Mouse (Mus musculus) embryonic facial prominence, embryonic 15.5 days (tissue): ENCODE results near the gene Abcb1b. TPM values are rescaled to one million over a fixed set of nuclear protein-coding genes. Genes with fewer than 3 reads are reported as not detected.

ENCODE experiments used
- ATAC-seq: fragments of 200-750 bp; cut with Nextera tagmentation; 2 replicates; pipeline ENCODE4 v1.8.0; 2017; ENCODE audit warnings: low read depth, moderate TSS enrichment; ENCODE audit not compliant: insufficient number of reproducible peaks, low FRiP score, low TSS enrichment
- H3K27ac ChIP-seq: fragments of 300-500 bp; sonication (generic); replicated peaks from 2 replicates; pipeline ENCODE4 v1.5.1; 2015; ENCODE audit warnings: mild to moderate bottlenecking, inconsistent platforms
- H3K27me3 ChIP-seq: fragments of 300-500 bp; sonication (generic); 2 replicates; pipeline ENCODE4 v1.6.1; 2015; ENCODE audit warnings: inconsistent platforms
- H3K36me3 ChIP-seq: fragments of 300-500 bp; sonication (generic); 2 replicates; pipeline ENCODE4 v1.6.1; 2015; ENCODE audit warnings: mild to moderate bottlenecking, inconsistent platforms
- H3K4me1 ChIP-seq: fragments of 300-500 bp; sonication (generic); 2 replicates; pipeline ENCODE4 v1.6.1; 2015; ENCODE audit warnings: inconsistent platforms
- H3K4me2 ChIP-seq: fragments of 300-500 bp; sonication (generic); replicated peaks from 2 replicates; pipeline ENCODE4 v1.6.1; 2015; ENCODE audit warnings: mild to moderate bottlenecking, inconsistent platforms
- H3K4me3 ChIP-seq: fragments of 300-500 bp; sonication (generic); replicated peaks from 2 replicates; pipeline ENCODE4 v1.5.1; 2015; ENCODE audit warnings: mild to moderate bottlenecking, inconsistent platforms
- H3K9ac ChIP-seq: fragments of 300-500 bp; sonication (generic); 2 replicates; pipeline ENCODE4 v1.6.1; 2015; ENCODE audit warnings: inconsistent platforms
- H3K9me3 ChIP-seq: fragments of 300-500 bp; sonication (generic); replicated peaks from 2 replicates; pipeline ENCODE4 v1.6.1; 2016; ENCODE audit warnings: inconsistent platforms
- WGBS: fragments of 180-500 bp; shearing (Covaris S2); methylation state at CpG from one replicate; pipeline ENCODE4 v1.1.7; 2015; 5-methylcytosine and 5-hydroxymethylcytosine counted together
- polyA plus RNA-seq: library from polyadenylated mRNA; unstranded; fragments of >200 nt; fragmentation: Nextera tagmentation; extraction: Ambion mirVana; gene quantifications from 2 replicates; pipeline ENCODE4 v1.2.1, GENCODE M21; 2015

The Abcb1b gene
- polyA plus RNA-seq = 2.3 TPM in 2 replicates

- ATAC-seq = peak; percentile 73
Measured at GRCm38 (mm10) chr5:8797987-8798751, at the start of gene Abcb1b. TSS of gene Abcb1b (plus strand) at chr5:8798147.

GRCm38 (mm10) chr5:8772866-8773265, 25.1 kb upstream of the Abcb1b start:
- WGBS = 68% methylated on average over 3 of the region's 3 CpGs
- Histone ChIP-seq H3K27ac (no peak overlapping the region), H3K4me1 (no peaks in the 10 kb centered on the region), H3K4me3 (no peak overlapping the region), H3K9ac (no peak overlapping the region), H3K4me2 (no peak overlapping the region), H3K27me3 (no peaks in the 10 kb centered on the region), H3K9me3 (no peaks in the 10 kb centered on the region), H3K36me3 (no peaks in the 10 kb centered on the region)
- ATAC-seq = no peak

More at GRCm38 (mm10) chr5:8797987-8798751, at the start of gene Abcb1b:
- H3K4me1 ChIP-seq = 0 out of 2 replicates have a peak, but pooled peaks cover 6% of the 10 kb centered on the region
- H3K4me3 ChIP-seq = peak within 1 kb of the TSS; percentile 57
- H3K27ac ChIP-seq = no peak within 1 kb of the TSS
- under 1% methylated on average over 48 of the region's 48 CpGs for WGBS
- peak within 1 kb of the TSS; percentile 33 for H3K9ac ChIP-seq
- no peaks in the 10 kb centered on the region for H3K36me3 ChIP-seq
- peak within 1 kb of the TSS; percentile 98 for H3K4me2 ChIP-seq
- H3K9me3 ChIP-seq = no peaks in the 10 kb centered on the region
- no peaks in the 10 kb centered on the region for H3K27me3 ChIP-seq

- no peak overlapping the region for H3K27ac ChIP-seq
- no peaks in the 10 kb centered on the region for H3K27me3 ChIP-seq
- no peaks in the 10 kb centered on the region for H3K36me3 ChIP-seq
- H3K4me1 ChIP-seq = no peaks in the 10 kb centered on the region
- no peak for ATAC-seq
- H3K9ac ChIP-seq = no peak overlapping the region
- H3K4me3 ChIP-seq = no peak overlapping the region
- H3K4me2 ChIP-seq = no peak overlapping the region
- H3K9me3 ChIP-seq = no peaks in the 10 kb centered on the region
- WGBS = 76% methylated on average over 2 of the region's 2 CpGs
Measured at GRCm38 (mm10) chr5:8778311-8778710, 19.6 kb upstream of the Abcb1b start.

GRCm38 (mm10) chr5:8778751-8779150, 19.2 kb upstream of the Abcb1b start:
- Histone ChIP-seq H3K9me3 (no peaks in the 10 kb centered on the region), H3K4me2 (no peak overlapping the region)
- WGBS = 90% methylated on average over 2 of the region's 2 CpGs

GRCm38 (mm10) chr5:8792281-8792680, 5.7 kb upstream of the Abcb1b start:
- WGBS = 67% methylated on average over 4 of the region's 4 CpGs
- Histone ChIP-seq H3K4me1 (no peaks in the 10 kb centered on the region), H3K4me3 (no peak overlapping the region), H3K9ac (no peak overlapping the region), H3K36me3 (no peaks in the 10 kb centered on the region), H3K9me3 (no peaks in the 10 kb centered on the region), H3K27me3 (no peaks in the 10 kb centered on the region), H3K4me2 (no peak overlapping the region), H3K27ac (no peak overlapping the region)
- no peak for ATAC-seq

More at GRCm38 (mm10) chr5:8778751-8779150, 19.2 kb upstream of the Abcb1b start:
- Histone ChIP-seq H3K27me3 (no peaks in the 10 kb centered on the region), H3K9ac (no peak overlapping the region), H3K4me1 (no peaks in the 10 kb centered on the region), H3K4me3 (no peak overlapping the region), H3K27ac (no peak overlapping the region), H3K36me3 (no peaks in the 10 kb centered on the region)
- ATAC-seq = no peak

GRCm38 (mm10) chr5:8798752-8799115, 787 bp downstream of the Abcb1b start:
- Histone ChIP-seq H3K27me3 (no peaks in the 10 kb centered on the region), H3K4me1 (0 out of 2 replicates have a peak, but pooled peaks cover 6% of the 10 kb centered on the region), H3K27ac (no peak overlapping the region), H3K9me3 (no peaks in the 10 kb centered on the region), H3K4me2 (peak overlapping the region; percentile 98), H3K4me3 (peak overlapping the region; percentile 57), H3K36me3 (no peaks in the 10 kb centered on the region), H3K9ac (peak overlapping the region; percentile 33)
- no peak for ATAC-seq
- 25% methylated on average over 10 of the region's 10 CpGs for WGBS

- no peaks in the 10 kb centered on the region for H3K27me3 ChIP-seq
- H3K4me2 ChIP-seq = no peak overlapping the region
- H3K9me3 ChIP-seq = no peaks in the 10 kb centered on the region
- no peak for ATAC-seq
- no peak overlapping the region for H3K4me3 ChIP-seq
- no peak overlapping the region for H3K9ac ChIP-seq
- no peak overlapping the region for H3K27ac ChIP-seq
- WGBS = 85% methylated on average over 5 of the region's 5 CpGs
- H3K36me3 ChIP-seq = no peaks in the 10 kb centered on the region
- H3K4me1 ChIP-seq = no peaks in the 10 kb centered on the region
Measured at GRCm38 (mm10) chr5:8805742-8806141, 7.8 kb downstream of the Abcb1b start.

- Histone ChIP-seq H3K4me1 (no peaks in the 10 kb centered on the region), H3K4me2 (no peak overlapping the region), H3K36me3 (no peaks in the 10 kb centered on the region), H3K27me3 (no peaks in the 10 kb centered on the region), H3K9me3 (no peaks in the 10 kb centered on the region), H3K9ac (no peak overlapping the region), H3K4me3 (no peak overlapping the region), H3K27ac (no peak overlapping the region)
- no peak for ATAC-seq
- 76% methylated on average over 9 of the region's 9 CpGs for WGBS
Measured at GRCm38 (mm10) chr5:8807137-8808004, 9.4 kb downstream of the Abcb1b start.

GRCm38 (mm10) chr5:8813872-8814271, 15.9 kb downstream of the Abcb1b start:
- 77% methylated on average over 1 of the region's 1 CpGs for WGBS
- Histone ChIP-seq H3K27me3 (no peaks in the 10 kb centered on the region), H3K4me1 (no peaks in the 10 kb centered on the region), H3K9me3 (no peaks in the 10 kb centered on the region), H3K36me3 (no peaks in the 10 kb centered on the region), H3K27ac (no peak overlapping the region), H3K4me2 (no peak overlapping the region), H3K4me3 (no peak overlapping the region), H3K9ac (no peak overlapping the region)
- no peak for ATAC-seq

- Histone ChIP-seq H3K27me3 (no peaks in the 10 kb centered on the region), H3K4me2 (peak overlapping the region; percentile 46), H3K4me1 (no peaks in the 10 kb centered on the region), H3K9ac (no peak overlapping the region), H3K36me3 (no peaks in the 10 kb centered on the region), H3K27ac (no peak overlapping the region), H3K4me3 (peak overlapping the region; percentile 11), H3K9me3 (no peaks in the 10 kb centered on the region)
- no peak for ATAC-seq
- WGBS = 9% methylated on average over 7 of the region's 8 CpGs
Measured at GRCm38 (mm10) chr5:8819635-8820591, 22.0 kb downstream of the Abcb1b start.
